Mouse (Mus musculus) stomach, postnatal 0 days (tissue): ENCODE data around the gene Gm32742. TPM values are rescaled to one million over a fixed set of nuclear protein-coding genes. Genes with fewer than 3 reads are reported as not detected.
"Not testable (repeated sequence)": the region's sequence is repeated elsewhere in the genome, so short reads cannot be mapped to it uniquely, and the experiment has no call there.

Source experiments
- ATAC-seq: fragments of 200-750 bp; cut with Nextera tagmentation; 2 replicates; pipeline ENCODE4 v1.8.0; 2017; ENCODE audit not compliant: low FRiP score, low TSS enrichment
- DNase-seq: peaks from one replicate; pipeline ENCODE4 v3.0.0-alpha.2; 2016; ENCODE audit warnings: low spot score
- H3K27ac ChIP-seq: fragments of 300-500 bp; sonication (generic); replicated peaks from 2 replicates; pipeline ENCODE4 v1.5.1; 2014; ENCODE audit warnings: mild to moderate bottlenecking, control low read depth
- H3K27me3 ChIP-seq: fragments of 300-500 bp; sonication (generic); 2 replicates; pipeline ENCODE4 v1.6.1; 2014; ENCODE audit warnings: low read length; ENCODE audit not compliant: control insufficient read depth, insufficient read depth
- H3K36me3 ChIP-seq: fragments of 300-500 bp; sonication (generic); 2 replicates; pipeline ENCODE4 v1.6.1; 2014; ENCODE audit warnings: low read length, mixed read lengths; ENCODE audit not compliant: control insufficient read depth, insufficient read depth
- H3K4me1 ChIP-seq: fragments of 300-500 bp; sonication (generic); replicated peaks from 2 replicates; pipeline ENCODE4 v1.6.1; 2014; ENCODE audit warnings: antibody characterized with exemption; ENCODE audit not compliant: control insufficient read depth, insufficient read depth
- H3K4me2 ChIP-seq: fragments of 300-500 bp; sonication (generic); replicated peaks from 2 replicates; pipeline ENCODE4 v1.6.1; 2014; ENCODE audit warnings: low read depth, mild to moderate bottlenecking, control low read depth, moderate library complexity
- H3K4me3 ChIP-seq: fragments of 300-500 bp; sonication (generic); 2 replicates; pipeline ENCODE4 v1.5.1; 2014; ENCODE audit warnings: low read depth, low read length, control low read depth
- H3K9ac ChIP-seq: fragments of 300-500 bp; sonication (generic); 2 replicates; pipeline ENCODE4 v1.6.1; 2014; ENCODE audit warnings: mild to moderate bottlenecking, low read length, control low read depth, mixed read lengths
- H3K9me3 ChIP-seq: fragments of 300-500 bp; sonication (generic); 2 replicates; pipeline ENCODE4 v1.6.1; 2016; ENCODE audit warnings: low read length; ENCODE audit not compliant: control insufficient read depth
- CTCF ChIP-seq: IDR thresholded peaks from 2 replicates; pipeline ENCODE4 v1.5.1; 2016; ENCODE audit warnings: antibody characterized with exemption, low read depth, mild to moderate bottlenecking, moderate library complexity
- EP300 ChIP-seq: optimal IDR thresholded peaks from 2 replicates; pipeline ENCODE3; 2016; ENCODE audit warnings: antibody characterized with exemption
- WGBS: fragments of 180-500 bp; shearing (Covaris S2); extraction: QIAGEN DNeasy Blood & Tissue Kit; methylation state at CpG from one replicate; pipeline ENCODE4 v1.1.7; 2014; 5-methylcytosine and 5-hydroxymethylcytosine counted together
- polyA plus RNA-seq: library from polyadenylated mRNA; unstranded; fragments of >200 nt; fragmentation: Nextera tagmentation; extraction: Ambion mirVana; gene quantifications from 2 replicates; pipeline ENCODE4 v1.2.1, GENCODE M21; 2015

The Gm32742 gene
- polyA plus RNA-seq, 1 experiment from 2014 or later: 0.08 TPM

- no peak for DNase-seq
- Histone ChIP-seq H3K4me1 (no peaks in the 10 kb centered on the region), H3K27me3 (no peaks in the 10 kb centered on the region), H3K4me2 (no peak overlapping the region), H3K36me3 (no peaks in the 10 kb centered on the region), H3K9me3 (no peaks in the 10 kb centered on the region), H3K4me3 (no peak overlapping the region), H3K9ac (no peak overlapping the region), H3K27ac (no peak overlapping the region)
- WGBS: 72% methylated on average over 6 of the region's 6 CpGs
- TF ChIP-seq CTCF: peak; percentile 44
- no peak for TF ChIP-seq EP300
- no peak for ATAC-seq
Observed at GRCm38 (mm10) chr9:51144218-51144617, 21.1 kb downstream of the Gm32742 start.

- 86% methylated on average over 1 of the region's 1 CpGs for WGBS
Observed at GRCm38 (mm10) chr9:51143437-51143836, 21.9 kb downstream of the Gm32742 start.

GRCm38 (mm10) chr9:51140711-51141110 lies 24.6 kb downstream of the Gm32742 start:
- H3K4me1 ChIP-seq: no peaks in the 10 kb centered on the region
- no peak for TF ChIP-seq CTCF
- no peak for TF ChIP-seq EP300
- ATAC-seq (no peak), DNase-seq (no peak)
- no peak overlapping the region for H3K9ac ChIP-seq
- H3K36me3 ChIP-seq: no peaks in the 10 kb centered on the region
- H3K4me3 ChIP-seq: no peak overlapping the region
- no peaks in the 10 kb centered on the region for H3K9me3 ChIP-seq
- no peak overlapping the region for H3K4me2 ChIP-seq
- no peak overlapping the region for H3K27ac ChIP-seq
- WGBS: 74% methylated on average over 3 of the region's 3 CpGs
- H3K27me3 ChIP-seq: no peaks in the 10 kb centered on the region

More at GRCm38 (mm10) chr9:51143437-51143836, 21.9 kb downstream of the Gm32742 start:
- H3K4me1 ChIP-seq: no peaks in the 10 kb centered on the region
- no peak overlapping the region for H3K27ac ChIP-seq
- ATAC-seq: no peak
- H3K36me3 ChIP-seq: no peaks in the 10 kb centered on the region
- H3K4me2 ChIP-seq: no peak overlapping the region
- no peak overlapping the region for H3K9ac ChIP-seq
- H3K27me3 ChIP-seq: no peaks in the 10 kb centered on the region
- H3K9me3 ChIP-seq: no peaks in the 10 kb centered on the region
- DNase-seq: no peak
- TF ChIP-seq EP300 (no peak), CTCF (no peak)
- H3K4me3 ChIP-seq: no peak overlapping the region

GRCm38 (mm10) chr9:51139401-51139800 lies 25.9 kb downstream of the Gm32742 start:
- H3K36me3 ChIP-seq, H3K9me3 ChIP-seq, DNase-seq, H3K4me1 ChIP-seq, H3K9ac ChIP-seq, H3K27ac ChIP-seq, H3K4me2 ChIP-seq, ATAC-seq, H3K27me3 ChIP-seq, H3K4me3 ChIP-seq: not testable (repeated sequence)
- 73% methylated on average over 1 of the region's 1 CpGs for WGBS

GRCm38 (mm10) chr9:51138301-51138700 lies 27.0 kb downstream of the Gm32742 start:
- Histone ChIP-seq H3K4me3 (no peak overlapping the region), H3K27ac (no peak overlapping the region), H3K9ac (no peak overlapping the region), H3K4me2 (no peak overlapping the region), H3K27me3 (no peaks in the 10 kb centered on the region), H3K9me3 (no peaks in the 10 kb centered on the region), H3K36me3 (no peaks in the 10 kb centered on the region), H3K4me1 (no peaks in the 10 kb centered on the region)
- ATAC-seq: no peak
- no peak for DNase-seq
- TF ChIP-seq CTCF (no peak), EP300 (no peak)
- WGBS: 59% methylated on average over 1 of the region's 1 CpGs

GRCm38 (mm10) chr9:51137836-51138235 lies 27.5 kb downstream of the Gm32742 start:
- no peak overlapping the region for H3K4me2 ChIP-seq
- ATAC-seq (no peak), DNase-seq (no peak)
- H3K27me3 ChIP-seq: no peaks in the 10 kb centered on the region
- no peak overlapping the region for H3K27ac ChIP-seq
- H3K4me3 ChIP-seq: no peak overlapping the region
- no peak overlapping the region for H3K9ac ChIP-seq
- H3K4me1 ChIP-seq: no peaks in the 10 kb centered on the region
- TF ChIP-seq CTCF (no peak), EP300 (no peak)
- no peaks in the 10 kb centered on the region for H3K36me3 ChIP-seq
- 88% methylated on average over 1 of the region's 1 CpGs for WGBS
- no peaks in the 10 kb centered on the region for H3K9me3 ChIP-seq
